Mouse (Mus musculus) ovary, postnatal 14 days (tissue): Measurements from ENCODE around the gene Ifitm6.
"Not testable (repeated sequence)": the region's sequence is repeated elsewhere in the genome, so short reads cannot be mapped to it uniquely, and the experiment has no call there.

Experiments
- DNase-seq: peaks from one replicate; pipeline ENCODE4 v3.0.0; 2022; ENCODE audit warnings: low spot score

The Ifitm6 gene

DNA sequence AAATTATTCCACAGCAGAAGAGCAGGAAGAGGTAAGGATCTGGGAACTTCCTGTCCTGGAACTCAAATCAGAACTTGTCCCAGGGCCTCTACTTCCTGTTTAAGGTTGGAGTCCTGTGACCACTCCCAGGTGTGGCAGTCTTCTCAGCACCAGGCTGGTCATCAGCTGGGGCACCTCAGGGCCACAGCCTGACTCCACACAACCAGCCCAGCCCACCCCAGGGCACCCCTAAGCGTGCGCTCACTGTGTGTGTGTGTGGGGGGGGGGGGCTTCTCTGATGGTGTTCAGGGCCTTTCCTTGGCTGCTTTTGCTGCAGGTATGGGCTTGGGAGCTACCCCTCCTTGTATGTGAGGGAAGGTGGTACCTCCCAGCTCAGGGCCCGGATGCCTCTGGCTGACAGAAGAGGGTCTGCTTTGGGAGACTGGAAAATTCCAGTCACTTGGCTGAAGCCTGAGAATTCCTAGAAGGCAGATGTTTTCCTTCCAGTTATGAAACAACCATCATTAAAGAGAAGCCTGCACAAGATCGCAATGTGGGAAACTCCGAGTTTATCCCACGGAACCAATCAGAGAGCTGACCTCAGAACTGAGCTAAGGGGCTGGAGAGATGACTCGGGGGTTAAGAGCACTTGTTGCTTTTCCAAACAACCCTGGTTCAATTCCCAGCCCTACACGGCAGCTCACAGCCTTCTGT is 46.1 kb downstream of the Ifitm6 start:
- no peak for DNase-seq

DNA sequence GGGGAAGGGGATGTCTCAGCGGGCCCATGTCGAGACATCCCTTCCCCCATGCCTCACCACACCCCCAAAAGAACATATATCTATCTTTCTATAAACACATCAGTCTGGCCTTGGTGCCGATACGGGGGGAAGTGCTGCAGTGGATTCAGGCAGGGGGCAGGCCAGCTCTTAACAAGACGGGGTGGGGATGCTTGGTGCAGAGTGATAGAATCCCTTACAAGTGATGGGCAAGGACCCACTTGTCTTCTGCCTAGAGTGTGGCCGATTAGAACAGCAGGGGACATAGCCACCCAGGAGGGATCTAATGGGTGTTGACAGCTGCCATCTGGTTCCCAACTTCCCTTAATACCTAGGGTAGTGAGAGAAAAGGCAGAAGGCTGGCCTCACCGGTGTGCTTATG is 46.8 kb downstream of the Ifitm6 start:
- no peak for DNase-seq

DNA sequence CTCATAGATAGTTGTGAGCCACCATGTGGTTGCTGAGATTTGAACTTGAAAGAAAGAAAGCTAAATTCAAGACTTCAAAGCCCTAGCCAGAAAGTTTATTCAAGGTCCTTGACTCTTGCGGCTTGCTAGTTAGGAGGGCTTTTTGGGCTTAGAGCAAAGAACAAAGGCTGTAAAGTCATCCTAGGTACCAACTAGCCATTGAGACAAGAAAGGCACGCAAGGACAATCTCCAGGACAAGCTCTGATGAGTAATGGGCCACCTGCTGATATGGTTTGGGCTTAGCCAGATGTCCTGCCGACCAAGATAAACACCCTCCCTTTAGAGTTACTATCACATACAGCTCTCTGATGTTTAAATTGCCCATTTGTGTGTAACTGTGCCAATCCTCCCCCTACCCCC is 49.0 kb downstream of the Ifitm6 start:
- not testable (repeated sequence) for DNase-seq

DNA sequence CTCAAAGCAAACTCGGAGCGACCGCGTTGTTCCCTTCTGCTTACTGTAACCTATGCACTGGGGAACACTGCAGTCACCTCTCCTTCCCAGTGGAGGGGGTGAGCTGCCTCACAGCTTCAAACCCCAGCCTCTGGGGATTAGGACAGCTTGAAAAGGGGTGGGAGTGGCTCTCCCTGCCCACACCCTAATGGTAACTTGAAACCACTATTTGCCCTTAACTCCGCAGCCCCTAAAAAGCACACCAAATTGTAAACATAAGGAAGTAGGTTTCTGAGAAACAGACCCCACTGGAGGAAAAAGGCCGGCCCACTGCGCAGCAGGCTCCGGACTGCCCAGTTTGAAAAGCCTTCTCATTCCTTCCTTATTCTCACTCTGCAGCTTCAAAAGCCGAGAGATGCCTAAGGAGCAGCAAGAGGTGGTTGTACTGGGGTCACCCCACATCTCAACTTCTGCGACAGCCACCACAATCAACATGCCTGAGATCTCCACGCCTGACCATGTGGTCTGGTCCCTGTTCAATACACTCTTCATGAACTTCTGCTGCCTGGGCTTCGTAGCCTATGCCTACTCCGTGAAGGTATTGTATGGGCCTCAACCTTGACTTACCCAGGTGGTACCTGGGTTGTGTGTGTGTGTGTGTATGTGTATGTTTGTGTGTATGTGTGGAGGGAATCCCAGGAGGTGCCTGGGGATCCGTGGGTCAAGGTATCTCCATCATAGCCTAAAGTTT is 49.7 kb downstream of the Ifitm6 start:
- DNase-seq: no peak

DNA sequence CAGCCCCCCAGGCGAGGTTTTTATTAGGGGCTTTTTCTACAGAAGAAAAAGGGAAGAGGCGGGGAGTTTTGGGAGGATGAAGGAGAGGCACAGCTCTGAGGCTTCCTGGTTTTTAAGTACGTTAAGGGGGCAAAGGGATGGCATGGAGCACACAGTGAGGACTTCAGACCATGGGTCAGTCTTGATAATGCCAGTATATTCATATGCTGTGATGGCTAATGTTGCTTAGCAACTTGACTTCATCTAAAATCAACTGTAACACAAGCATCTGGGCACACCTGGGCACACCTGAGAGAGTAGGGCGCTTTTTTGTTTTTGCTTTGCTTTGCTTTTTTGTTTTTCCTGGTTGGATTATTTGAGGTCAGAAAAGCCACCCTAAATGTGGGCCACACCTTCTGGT is 50.8 kb downstream of the Ifitm6 start, which contains the start of gene Ifitm1:
Gene Ifitm1 (plus strand): TSS at position 301 of the 400 bp plus-strand sequence.
- DNase-seq: no peak
